Mouse (Mus musculus) forebrain, embryonic 11.5 days (tissue): Measurements from ENCODE around the gene Gtpbp3. TPM values are rescaled to one million over a fixed set of nuclear protein-coding genes. Genes with fewer than 3 reads are reported as not detected.

Experiments
- ATAC-seq: fragments of 200-750 bp; cut with Nextera tagmentation; replicated peaks from 2 replicates; pipeline ENCODE4 v1.8.0; 2017; ENCODE audit warnings: moderate TSS enrichment; ENCODE audit not compliant: low FRiP score
- DNase-seq: peaks from one replicate; pipeline ENCODE4 v3.0.0-alpha.2; 2017; ENCODE audit warnings: low spot score
- H3K27ac ChIP-seq: fragments of 300-500 bp; sonication (generic); 2 replicates; pipeline ENCODE4 v1.5.1; 2014; ENCODE audit warnings: low read depth, low read length
- H3K27me3 ChIP-seq: fragments of 300-500 bp; sonication (generic); 2 replicates; pipeline ENCODE4 v1.6.1; 2014; ENCODE audit warnings: mild to moderate bottlenecking, low read length, mixed read lengths; ENCODE audit not compliant: control insufficient read depth, insufficient read depth
- H3K36me3 ChIP-seq: fragments of 300-500 bp; sonication (generic); 2 replicates; pipeline ENCODE4 v1.6.1; 2014; ENCODE audit warnings: mild to moderate bottlenecking, low read length, moderate library complexity, mixed read lengths; ENCODE audit not compliant: control insufficient read depth, insufficient read depth
- H3K4me1 ChIP-seq: fragments of 300-500 bp; sonication (generic); replicated peaks from 2 replicates; pipeline ENCODE4 v1.6.1; 2014; ENCODE audit warnings: low read length, mixed read lengths; ENCODE audit not compliant: control insufficient read depth, insufficient read depth
- H3K4me2 ChIP-seq: fragments of 300-500 bp; sonication (generic); 2 replicates; pipeline ENCODE4 v1.6.1; 2014; ENCODE audit warnings: low read depth, mild to moderate bottlenecking, low read length, moderate library complexity, mixed read lengths; ENCODE audit not compliant: severe bottlenecking
- H3K4me3 ChIP-seq: fragments of 300-500 bp; sonication (generic); 2 replicates; pipeline ENCODE4 v1.5.1; 2014; ENCODE audit warnings: low read depth, low read length
- H3K9ac ChIP-seq: fragments of 300-500 bp; sonication (generic); 2 replicates; pipeline ENCODE4 v1.6.1; 2014; ENCODE audit warnings: low read length
- H3K9me3 ChIP-seq: fragments of 300-500 bp; sonication (generic); 2 replicates; pipeline ENCODE4 v1.6.1; 2016; ENCODE audit warnings: low read length, mixed read lengths; ENCODE audit not compliant: control insufficient read depth
- WGBS: fragments of 180-500 bp; shearing (Covaris S2); extraction: QIAGEN DNeasy Blood & Tissue Kit; methylation state at CpG from one replicate; pipeline ENCODE4 v1.1.7; 2014; 5-methylcytosine and 5-hydroxymethylcytosine counted together
- polyA plus RNA-seq: library from polyadenylated mRNA; unstranded; fragments of >200 nt; fragmentation: Nextera tagmentation; extraction: Ambion mirVana; gene quantifications from 2 replicates; pipeline ENCODE4 v1.2.1, GENCODE M21; 2014

Gene Gtpbp3
- polyA plus RNA-seq, 1 experiment from 2014 or later, result 10.8 TPM

DNA sequence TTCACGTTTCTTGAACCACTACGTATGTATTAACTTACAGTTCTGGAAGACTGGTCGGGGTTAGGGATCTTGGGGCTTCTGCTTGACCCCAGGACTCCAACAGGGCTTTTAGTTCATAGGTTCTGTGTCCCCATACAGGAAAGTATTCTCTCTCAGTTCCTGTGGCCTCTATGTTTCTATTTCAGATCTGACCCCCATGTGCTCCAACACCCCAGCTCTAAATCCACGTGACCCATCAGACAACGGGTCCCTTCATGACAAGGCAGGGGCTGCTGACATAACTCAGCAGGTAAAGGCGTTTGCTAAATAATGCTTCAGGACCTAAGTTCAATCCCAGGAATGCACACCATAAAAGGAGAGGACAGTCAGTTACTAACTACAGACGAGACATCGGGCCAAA is 22.2 kb upstream of the Gtpbp3 start:
- Histone ChIP-seq H3K27ac (no peak overlapping the region), H3K9me3 (no peaks in the 10 kb centered on the region), H3K4me1 (peaks cover 18% of the 10 kb centered on the region), H3K27me3 (no peaks in the 10 kb centered on the region), H3K36me3 (no peaks in the 10 kb centered on the region), H3K4me2 (peak overlapping the region; percentile 92; the same call in 1 of the 2 replicates), H3K9ac (no peak overlapping the region), H3K4me3 (peak overlapping the region; percentile 67)
- no peak for DNase-seq
- WGBS, result 88% methylated on average over 8 of the region's 8 CpGs
- no peak for ATAC-seq

DNA sequence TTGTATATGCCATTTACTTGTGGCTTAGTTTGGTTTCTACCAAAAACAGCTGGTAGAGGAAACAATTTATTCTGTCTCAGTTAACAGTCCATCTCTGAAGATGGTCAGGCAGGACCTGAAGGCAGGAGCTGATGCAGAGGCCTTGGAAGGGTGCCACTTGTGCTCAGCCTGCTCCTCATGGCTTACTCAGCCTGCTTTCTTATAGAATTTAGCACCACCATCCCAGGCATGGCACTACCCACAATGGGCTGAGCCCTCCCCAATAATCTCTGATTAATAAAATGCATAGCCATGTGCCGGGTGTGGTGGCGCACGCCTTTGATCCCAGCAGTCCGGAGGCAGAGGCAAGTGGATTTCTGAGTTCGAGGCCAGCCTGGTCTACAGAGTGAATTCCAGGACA is 21.7 kb upstream of the Gtpbp3 start:
- Histone ChIP-seq H3K4me1 (peaks cover 18% of the 10 kb centered on the region), H3K9ac (no peak overlapping the region), H3K27me3 (no peaks in the 10 kb centered on the region), H3K4me3 (no peak overlapping the region), H3K4me2 (no peak overlapping the region), H3K9me3 (no peaks in the 10 kb centered on the region), H3K27ac (no peak overlapping the region), H3K36me3 (no peaks in the 10 kb centered on the region)
- no peak for DNase-seq
- no peak for ATAC-seq
- 98% methylated on average over 5 of the region's 5 CpGs for WGBS

DNA sequence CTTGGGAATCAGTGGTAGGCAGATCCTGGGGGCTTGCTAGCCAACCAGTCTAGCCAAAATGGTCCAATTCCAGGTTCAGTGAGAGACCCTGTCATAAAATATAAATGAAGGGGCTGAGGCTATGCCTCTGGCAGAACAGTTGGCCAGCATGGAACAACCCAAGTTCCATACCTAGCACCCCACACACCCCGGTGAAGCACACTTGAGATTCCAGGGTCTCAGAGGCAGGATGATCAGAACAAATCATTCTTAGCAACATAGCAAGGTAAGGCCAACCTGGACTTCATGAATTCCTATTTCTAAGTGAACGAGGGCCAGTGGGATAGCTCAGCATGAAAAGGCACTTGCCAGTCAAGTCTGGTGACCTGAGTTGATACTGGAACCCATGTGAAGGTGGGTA is 20.7 kb upstream of the Gtpbp3 start:
- H3K4me3 ChIP-seq, result no peak overlapping the region
- no peaks in the 10 kb centered on the region for H3K9me3 ChIP-seq
- no peak overlapping the region for H3K9ac ChIP-seq
- 96% methylated on average over 2 of the region's 2 CpGs for WGBS
- peaks cover 18% of the 10 kb centered on the region for H3K4me1 ChIP-seq
- H3K36me3 ChIP-seq, result no peaks in the 10 kb centered on the region; the same call in 1 of the 2 replicates
- no peak overlapping the region for H3K27ac ChIP-seq
- ATAC-seq, result no peak
- H3K4me2 ChIP-seq, result no peak overlapping the region
- H3K27me3 ChIP-seq, result no peaks in the 10 kb centered on the region
- no peak for DNase-seq

DNA sequence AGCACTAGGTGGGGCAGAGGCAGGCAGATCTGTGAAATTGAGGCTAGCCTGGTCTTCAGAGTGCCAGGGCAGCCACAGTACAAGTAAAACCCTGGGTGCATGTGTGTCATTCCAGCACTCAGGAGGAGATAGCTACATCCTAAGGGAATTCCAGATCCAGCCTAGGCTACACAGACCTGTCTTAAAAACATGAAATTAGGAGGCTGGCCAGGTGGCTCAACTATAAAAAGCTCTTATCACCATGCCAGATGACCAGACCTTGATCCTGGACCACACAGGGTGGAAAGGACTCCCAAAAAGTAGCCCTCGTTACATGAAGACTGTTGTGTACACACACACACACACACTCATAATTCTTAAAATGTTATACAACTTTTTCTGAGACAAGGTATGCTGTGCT is 19.9 kb upstream of the Gtpbp3 start:
- Histone ChIP-seq H3K4me2 (no peak overlapping the region), H3K4me1 (peaks cover 16% of the 10 kb centered on the region), H3K27me3 (no peaks in the 10 kb centered on the region), H3K27ac (no peak overlapping the region), H3K4me3 (no peak overlapping the region), H3K36me3 (no peaks in the 10 kb centered on the region; the same call in 1 of the 2 replicates), H3K9ac (no peak overlapping the region), H3K9me3 (no peaks in the 10 kb centered on the region)
- 91% methylated on average over 1 of the region's 1 CpGs for WGBS
- ATAC-seq, result no peak
- no peak for DNase-seq

DNA sequence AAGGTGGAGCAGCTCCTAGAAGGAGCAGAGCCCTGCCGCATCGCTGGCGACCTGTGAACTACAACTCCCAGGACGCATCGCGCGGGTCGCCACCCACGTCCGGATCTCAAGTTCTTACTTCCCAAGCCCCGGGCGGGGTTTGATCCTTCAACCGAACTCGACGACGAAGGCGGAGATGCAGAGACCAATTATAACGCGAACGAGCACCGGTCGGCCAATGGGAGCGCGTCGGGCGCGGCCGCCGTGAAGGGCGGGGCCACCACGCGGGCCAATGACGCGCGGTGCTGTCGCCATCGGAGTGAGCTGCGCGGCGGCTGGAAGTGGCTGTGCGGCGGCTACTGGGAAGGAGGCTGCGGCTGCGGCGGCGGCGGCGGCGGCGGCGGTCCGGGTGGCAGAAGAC is 19.0 kb upstream of the Gtpbp3 start, which contains the start of gene Dda1:
Gene Dda1, plus strand, starts transcription at position 284 of the 400 bp plus-strand sequence.
- ATAC-seq, result peak; percentile 87
- H3K36me3 ChIP-seq, result no peaks in the 10 kb centered on the region; the same call in 1 of the 2 replicates
- peaks cover 16% of the 10 kb centered on the region for H3K4me1 ChIP-seq
- no peaks in the 10 kb centered on the region for H3K27me3 ChIP-seq
- peak within 1 kb of the TSS; percentile 37 for H3K27ac ChIP-seq
- peak within 1 kb of the TSS; percentile 76 for H3K9ac ChIP-seq
- H3K4me2 ChIP-seq, result peak within 1 kb of the TSS; percentile 90
- H3K4me3 ChIP-seq, result peak within 1 kb of the TSS; percentile 84
- no peaks in the 10 kb centered on the region for H3K9me3 ChIP-seq
- under 1% methylated on average over 46 of the region's 52 CpGs for WGBS
- DNase-seq, result peak; percentile 99

DNA sequence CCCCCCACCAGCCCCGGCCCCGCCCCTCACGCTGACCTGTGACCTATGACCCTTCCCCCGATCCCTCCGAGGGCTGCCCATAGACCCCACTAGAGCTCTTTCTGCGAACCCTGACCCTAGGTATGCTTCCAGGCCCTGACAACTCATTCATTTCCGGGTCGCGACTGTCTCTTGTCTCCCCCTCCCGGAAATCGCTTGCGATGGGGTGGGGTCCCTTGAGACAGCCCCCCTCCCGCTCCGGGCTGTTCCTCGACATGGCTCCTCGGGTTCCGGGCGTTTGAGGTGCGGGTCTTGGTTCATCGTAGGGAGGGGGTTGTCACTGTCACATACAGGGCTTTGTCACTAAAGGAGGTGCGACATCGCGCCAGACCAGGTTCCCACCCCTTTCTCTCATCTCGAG is 18.5 kb upstream of the Gtpbp3 start:
- DNase-seq (peak; percentile 80), ATAC-seq (peak; percentile 32)
- Histone ChIP-seq H3K36me3 (no peaks in the 10 kb centered on the region; the same call in 1 of the 2 replicates), H3K27me3 (no peaks in the 10 kb centered on the region), H3K27ac (peak overlapping the region; percentile 37), H3K4me1 (peaks cover 12% of the 10 kb centered on the region), H3K9me3 (no peaks in the 10 kb centered on the region), H3K4me2 (peak overlapping the region; percentile 90), H3K9ac (peak overlapping the region; percentile 76), H3K4me3 (peak overlapping the region; percentile 84)
- under 1% methylated on average over 24 of the region's 24 CpGs for WGBS

- H3K9ac ChIP-seq, result peak overlapping the region; percentile 76
- H3K27ac ChIP-seq, result no peak overlapping the region
- DNase-seq (no peak), ATAC-seq (no peak)
- peaks cover 11% of the 10 kb centered on the region for H3K4me1 ChIP-seq
- WGBS, result 83% methylated on average over 3 of the region's 3 CpGs
- H3K27me3 ChIP-seq, result no peaks in the 10 kb centered on the region
- H3K36me3 ChIP-seq, result no peaks in the 10 kb centered on the region; the same call in 1 of the 2 replicates
- peak overlapping the region; percentile 84 for H3K4me3 ChIP-seq
- peak overlapping the region; percentile 90 for H3K4me2 ChIP-seq
- H3K9me3 ChIP-seq, result no peaks in the 10 kb centered on the region
These were observed 17.6 kb upstream of the Gtpbp3 start for GRCm38 (mm10) chr8:71470146-71470912.

DNA sequence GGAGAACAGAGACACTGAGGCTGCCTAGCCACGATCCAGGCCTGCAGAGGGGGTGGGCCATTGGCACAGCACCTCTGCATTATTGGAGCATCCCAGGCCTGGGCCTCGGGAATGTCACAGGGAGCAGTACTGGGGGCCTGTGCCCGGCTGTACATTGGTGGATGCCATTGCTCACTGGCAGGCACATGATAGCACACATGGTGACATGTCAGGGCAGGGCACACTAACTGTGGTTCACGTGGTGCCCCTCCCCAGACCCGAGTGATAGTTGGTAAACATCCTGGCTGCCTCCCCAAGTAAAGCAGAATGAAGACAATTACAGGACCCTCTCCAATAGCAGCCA is 17.0 kb upstream of the Gtpbp3 start:
- Histone ChIP-seq H3K27ac (no peak overlapping the region), H3K27me3 (no peaks in the 10 kb centered on the region), H3K4me3 (no peak overlapping the region), H3K9ac (no peak overlapping the region), H3K36me3 (no peaks in the 10 kb centered on the region; the same call in 1 of the 2 replicates), H3K4me2 (no peak overlapping the region), H3K9me3 (no peaks in the 10 kb centered on the region), H3K4me1 (peaks cover 10% of the 10 kb centered on the region)
- ATAC-seq (no peak), DNase-seq (no peak)
- WGBS, result 72% methylated on average over 5 of the region's 5 CpGs

DNA sequence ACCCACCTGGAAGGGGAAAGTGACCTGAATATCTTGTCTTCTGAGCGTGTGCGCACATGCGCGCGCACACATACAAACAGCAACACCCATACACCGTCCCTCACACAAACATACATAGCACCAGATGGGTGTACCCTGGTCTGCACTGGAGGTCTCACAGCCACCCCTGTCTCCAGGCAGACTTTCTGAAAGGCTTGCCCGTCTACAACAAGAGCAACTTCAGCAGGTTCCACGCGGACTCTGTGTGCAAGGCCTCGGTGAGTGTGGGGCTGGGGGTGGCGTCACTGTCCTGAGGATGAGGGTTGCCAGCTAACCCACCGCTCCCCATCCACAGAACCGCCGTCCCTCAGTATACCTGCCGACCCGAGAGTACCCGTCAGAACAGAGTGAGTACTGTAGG is 16.0 kb upstream of the Gtpbp3 start:
- Histone ChIP-seq H3K27me3 (no peaks in the 10 kb centered on the region), H3K4me2 (no peak overlapping the region), H3K4me1 (peaks cover 11% of the 10 kb centered on the region), H3K9me3 (no peaks in the 10 kb centered on the region), H3K9ac (no peak overlapping the region), H3K4me3 (no peak overlapping the region), H3K27ac (no peak overlapping the region), H3K36me3 (no peaks in the 10 kb centered on the region; the same call in 1 of the 2 replicates)
- DNase-seq (no peak), ATAC-seq (no peak)
- 94% methylated on average over 17 of the region's 17 CpGs for WGBS
